Mouse (Mus musculus) bone marrow macrophage, adult 2 months (primary cell): ENCODE data around the gene Gal3st3.
A peak's percentile ranks its signal among the peaks of the same experiment; 100 is the strongest.

ENCODE experiments used
- CTCF ChIP-seq: IDR thresholded peaks from 2 replicates; pipeline ENCODE4 v1.5.1; 2012; ENCODE audit warnings: low read depth, mild to moderate bottlenecking, low read length, moderate library complexity
- POLR2A ChIP-seq: IDR thresholded peaks from 2 replicates; pipeline ENCODE4 v1.6.1; 2012; ENCODE audit warnings: mild to moderate bottlenecking, low read depth, low read length, borderline replicate concordance

DNA sequence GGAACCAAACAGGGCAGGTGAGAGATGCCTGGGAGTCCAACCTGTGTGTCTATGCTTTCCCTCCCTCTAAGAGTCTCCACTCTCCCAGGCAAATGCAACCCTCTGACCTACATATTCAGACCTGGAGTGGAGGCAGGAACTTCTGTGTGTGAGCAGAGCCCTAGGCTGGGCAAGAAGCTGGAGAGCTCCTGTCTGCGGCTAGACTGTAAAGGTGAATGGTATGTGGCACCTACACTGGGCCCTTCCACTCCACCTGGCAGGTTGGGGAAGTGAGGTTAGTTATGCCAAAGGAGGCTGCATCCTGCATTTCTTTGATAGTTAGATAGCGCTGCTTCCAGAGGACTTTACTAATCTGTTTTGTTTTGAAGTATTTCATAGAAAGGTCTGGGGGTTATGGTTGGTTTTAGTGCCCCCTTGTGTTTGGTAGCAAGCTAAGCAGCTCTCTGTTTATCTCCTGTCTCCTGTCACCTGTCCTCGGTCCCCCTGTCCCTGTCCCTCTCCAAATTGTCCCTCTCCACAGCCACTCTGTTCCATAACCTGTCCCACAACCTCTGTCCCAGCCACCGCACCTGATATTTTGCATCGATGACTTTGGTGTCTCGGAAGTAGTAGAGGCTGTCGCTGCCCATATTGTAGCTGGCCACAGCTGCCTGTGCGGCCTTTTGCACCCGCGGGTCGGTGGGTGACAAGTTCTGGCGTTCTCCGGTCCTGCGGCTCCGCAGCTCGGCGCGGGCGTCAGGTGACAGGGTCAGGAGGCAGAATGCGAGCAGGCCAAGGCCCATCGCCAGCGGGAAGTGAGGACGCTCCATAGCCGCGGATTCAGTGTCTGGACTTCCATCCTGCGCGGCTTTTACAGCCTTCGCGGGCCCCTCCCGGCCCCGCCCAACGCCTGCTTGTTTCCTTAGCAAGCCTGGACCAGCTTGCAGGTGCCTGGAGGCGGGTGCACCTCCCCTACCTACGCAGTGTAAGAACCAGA lies 50.7 kb downstream of the Gal3st3 start:
- TF ChIP-seq CTCF, result peak; percentile 23; the same call in 1 of the 2 replicates
- no peak for TF ChIP-seq POLR2A
